Mouse (Mus musculus) embryo, embryonic 11.5 days (tissue): ENCODE data around the gene Otog.

Experiments
- DNase-seq: peaks from one replicate; pipeline ENCODE4 v3.0.0-alpha.2; 2012; ENCODE audit warnings: low read depth, low spot score

Otog gene

GRCm38 (mm10) chr7:46282276-46282675, 41.5 kb downstream of the Otog start:
- DNase-seq = no peak

- no peak for DNase-seq
Observed at GRCm38 (mm10) chr7:46283681-46284080, 42.9 kb downstream of the Otog start.

- DNase-seq = no peak
Observed at GRCm38 (mm10) chr7:46285161-46285839, 44.5 kb downstream of the Otog start.

- no peak for DNase-seq
Observed at GRCm38 (mm10) chr7:46286391-46286790, 45.6 kb downstream of the Otog start.

GRCm38 (mm10) chr7:46287051-46287450, 46.3 kb downstream of the Otog start:
- no peak for DNase-seq

- DNase-seq = no peak
Observed at GRCm38 (mm10) chr7:46296330-46296729, 55.5 kb downstream of the Otog start.

- no peak for DNase-seq
Observed at GRCm38 (mm10) chr7:46301031-46301632, 60.3 kb downstream of the Otog start.

GRCm38 (mm10) chr7:46313486-46313885, 72.7 kb downstream of the Otog start:
- peak; percentile 16 for DNase-seq

- DNase-seq = no peak
Observed at GRCm38 (mm10) chr7:46314220-46315009, 73.6 kb downstream of the Otog start.

- DNase-seq = no peak
Observed at GRCm38 (mm10) chr7:46315692-46316091, 74.9 kb downstream of the Otog start.

GRCm38 (mm10) chr7:46316948-46317347, 76.2 kb downstream of the Otog start:
- DNase-seq = no peak

GRCm38 (mm10) chr7:46321242-46321641, 80.5 kb downstream of the Otog start:
- DNase-seq = no peak

- no peak for DNase-seq
Observed at GRCm38 (mm10) chr7:46327896-46328295, 87.1 kb downstream of the Otog start.

- DNase-seq = no peak
Observed at GRCm38 (mm10) chr7:46337397-46337796, 96.6 kb downstream of the Otog start.

GRCm38 (mm10) chr7:46339818-46340217, 99.0 kb downstream of the Otog start:
- DNase-seq = no peak

- no peak for DNase-seq
Observed at GRCm38 (mm10) chr7:46340295-46340694, 99.5 kb downstream of the Otog start.

GRCm38 (mm10) chr7:46341471-46341870, 100.7 kb downstream of the Otog start:
- DNase-seq = no peak

- no peak for DNase-seq
Observed at GRCm38 (mm10) chr7:46347692-46348091, 106.9 kb downstream of the Otog start.

GRCm38 (mm10) chr7:46348813-46349212, 108.0 kb downstream of the Otog start:
- DNase-seq = no peak

- no peak for DNase-seq
Observed at GRCm38 (mm10) chr7:46350119-46350702, 109.4 kb downstream of the Otog start.

GRCm38 (mm10) chr7:46352748-46353147, 112.0 kb downstream of the Otog start:
- no peak for DNase-seq

- no peak for DNase-seq
Observed at GRCm38 (mm10) chr7:46353216-46353615, 112.4 kb downstream of the Otog start.
